Mouse (Mus musculus) forebrain, embryonic 11.5 days (tissue): Measurements from ENCODE around the gene Vps16. TPM values are rescaled to one million over a fixed set of nuclear protein-coding genes. Genes with fewer than 3 reads are reported as not detected.

Source experiments
- ATAC-seq: fragments of 200-750 bp; cut with Nextera tagmentation; replicated peaks from 2 replicates; pipeline ENCODE4 v1.8.0; 2017; ENCODE audit warnings: moderate TSS enrichment; ENCODE audit not compliant: low FRiP score
- DNase-seq: peaks from one replicate; pipeline ENCODE4 v3.0.0-alpha.2; 2017; ENCODE audit warnings: low spot score
- H3K27ac ChIP-seq: fragments of 300-500 bp; sonication (generic); 2 replicates; pipeline ENCODE4 v1.5.1; 2014; ENCODE audit warnings: low read depth, low read length
- H3K27me3 ChIP-seq: fragments of 300-500 bp; sonication (generic); 2 replicates; pipeline ENCODE4 v1.6.1; 2014; ENCODE audit warnings: mild to moderate bottlenecking, low read length, mixed read lengths; ENCODE audit not compliant: control insufficient read depth, insufficient read depth
- H3K36me3 ChIP-seq: fragments of 300-500 bp; sonication (generic); 2 replicates; pipeline ENCODE4 v1.6.1; 2014; ENCODE audit warnings: mild to moderate bottlenecking, low read length, moderate library complexity, mixed read lengths; ENCODE audit not compliant: control insufficient read depth, insufficient read depth
- H3K4me1 ChIP-seq: fragments of 300-500 bp; sonication (generic); replicated peaks from 2 replicates; pipeline ENCODE4 v1.6.1; 2014; ENCODE audit warnings: low read length, mixed read lengths; ENCODE audit not compliant: control insufficient read depth, insufficient read depth
- H3K4me2 ChIP-seq: fragments of 300-500 bp; sonication (generic); 2 replicates; pipeline ENCODE4 v1.6.1; 2014; ENCODE audit warnings: low read depth, mild to moderate bottlenecking, low read length, moderate library complexity, mixed read lengths; ENCODE audit not compliant: severe bottlenecking
- H3K4me3 ChIP-seq: fragments of 300-500 bp; sonication (generic); 2 replicates; pipeline ENCODE4 v1.5.1; 2014; ENCODE audit warnings: low read depth, low read length
- H3K9ac ChIP-seq: fragments of 300-500 bp; sonication (generic); 2 replicates; pipeline ENCODE4 v1.6.1; 2014; ENCODE audit warnings: low read length
- H3K9me3 ChIP-seq: fragments of 300-500 bp; sonication (generic); 2 replicates; pipeline ENCODE4 v1.6.1; 2016; ENCODE audit warnings: low read length, mixed read lengths; ENCODE audit not compliant: control insufficient read depth
- WGBS: fragments of 180-500 bp; shearing (Covaris S2); extraction: QIAGEN DNeasy Blood & Tissue Kit; methylation state at CpG from one replicate; pipeline ENCODE4 v1.1.7; 2014; 5-methylcytosine and 5-hydroxymethylcytosine counted together
- polyA plus RNA-seq: library from polyadenylated mRNA; unstranded; fragments of >200 nt; fragmentation: Nextera tagmentation; extraction: Ambion mirVana; gene quantifications from 2 replicates; pipeline ENCODE4 v1.2.1, GENCODE M21; 2014

Gene Vps16
- polyA plus RNA-seq, 1 experiment from 2014 or later = 95.8 TPM

DNA sequence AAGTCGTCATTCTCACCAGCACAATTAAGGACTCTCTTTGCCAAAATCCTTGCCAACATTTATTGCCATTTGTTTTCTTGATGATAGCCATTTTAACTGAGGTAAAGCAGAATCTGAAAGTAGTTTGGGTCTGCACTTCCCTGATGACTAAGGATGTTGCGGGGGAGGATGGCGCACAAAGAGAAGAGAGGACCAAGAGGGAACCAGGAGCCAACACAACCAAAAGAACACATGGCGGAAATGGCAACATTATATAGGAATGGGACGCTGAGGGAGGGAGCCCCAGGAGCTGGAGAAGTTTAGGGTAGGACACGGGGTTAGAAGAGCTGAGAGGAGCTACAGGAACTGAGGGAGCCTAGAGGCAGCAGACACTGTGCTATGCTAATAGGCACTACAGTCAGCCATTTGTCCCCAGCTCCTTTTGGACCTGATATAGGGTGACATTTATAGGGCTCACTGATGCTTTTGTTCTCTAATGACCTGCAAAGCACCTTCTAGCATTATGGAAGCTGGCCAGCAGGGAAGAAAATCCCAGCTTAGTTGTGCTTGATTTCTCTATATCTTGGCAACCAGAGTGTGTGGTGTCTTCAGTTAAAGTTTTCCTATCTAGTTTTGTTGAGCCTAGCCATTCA is 52.6 kb downstream of the Vps16 start:
- Histone ChIP-seq H3K4me2 (no peak overlapping the region), H3K4me1 (no peaks in the 10 kb centered on the region), H3K9ac (no peak overlapping the region), H3K27me3 (no peaks in the 10 kb centered on the region), H3K36me3 (no peaks in the 10 kb centered on the region), H3K9me3 (no peaks in the 10 kb centered on the region; the same call in 1 of the 2 replicates), H3K27ac (no peak overlapping the region), H3K4me3 (no peak overlapping the region)
- DNase-seq = no peak
- no peak for ATAC-seq
- 84% methylated on average over 6 of the region's 6 CpGs for WGBS

DNA sequence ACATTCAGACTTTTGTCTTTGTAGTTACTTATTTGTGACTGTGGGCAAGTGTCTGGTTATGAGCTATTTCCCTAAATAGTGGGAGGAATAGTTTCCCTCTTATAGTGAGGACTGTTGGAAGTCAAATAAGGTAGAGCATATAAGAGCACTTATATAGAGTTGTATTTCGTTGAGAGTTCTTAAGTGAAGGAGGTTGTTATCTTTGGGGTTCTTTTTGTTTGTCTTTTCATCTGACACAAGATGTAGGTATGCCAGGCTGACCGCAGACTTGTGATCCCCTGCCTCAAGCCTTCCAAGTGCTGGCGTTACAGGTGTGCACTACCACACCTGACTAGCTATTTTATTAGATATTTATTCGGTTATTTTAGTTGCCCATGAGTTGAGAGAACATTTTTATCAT is 58.0 kb downstream of the Vps16 start:
- 95% methylated on average over 4 of the region's 4 CpGs for WGBS
- no peak overlapping the region for H3K9ac ChIP-seq
- no peaks in the 10 kb centered on the region for H3K36me3 ChIP-seq
- H3K27me3 ChIP-seq = no peaks in the 10 kb centered on the region
- H3K9me3 ChIP-seq = no peaks in the 10 kb centered on the region; the same call in 1 of the 2 replicates
- DNase-seq (no peak), ATAC-seq (no peak)
- no peak overlapping the region for H3K27ac ChIP-seq
- no peak overlapping the region for H3K4me2 ChIP-seq
- H3K4me3 ChIP-seq = no peak overlapping the region
- H3K4me1 ChIP-seq = no peaks in the 10 kb centered on the region

DNA sequence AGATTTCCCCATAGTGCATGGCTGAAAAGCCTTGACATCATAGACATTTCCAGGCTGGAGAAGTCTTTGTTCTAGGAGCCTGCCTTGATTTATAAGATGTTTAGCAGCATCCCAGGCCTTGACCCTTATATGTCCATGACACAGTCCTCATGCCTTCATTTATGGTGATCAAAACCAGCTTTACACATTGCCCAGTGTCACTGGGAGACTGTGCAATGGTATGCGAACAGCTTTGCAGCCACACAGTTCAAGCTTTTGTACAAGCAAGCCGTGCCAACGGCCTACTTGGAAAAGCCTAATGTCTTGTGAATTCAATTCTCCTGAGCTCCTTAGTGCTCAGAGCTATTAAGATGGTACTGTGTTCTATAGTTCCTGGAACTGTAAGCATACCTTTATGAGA is 58.6 kb downstream of the Vps16 start:
- no peak overlapping the region for H3K4me3 ChIP-seq
- H3K9me3 ChIP-seq = no peaks in the 10 kb centered on the region; the same call in 1 of the 2 replicates

DNA sequence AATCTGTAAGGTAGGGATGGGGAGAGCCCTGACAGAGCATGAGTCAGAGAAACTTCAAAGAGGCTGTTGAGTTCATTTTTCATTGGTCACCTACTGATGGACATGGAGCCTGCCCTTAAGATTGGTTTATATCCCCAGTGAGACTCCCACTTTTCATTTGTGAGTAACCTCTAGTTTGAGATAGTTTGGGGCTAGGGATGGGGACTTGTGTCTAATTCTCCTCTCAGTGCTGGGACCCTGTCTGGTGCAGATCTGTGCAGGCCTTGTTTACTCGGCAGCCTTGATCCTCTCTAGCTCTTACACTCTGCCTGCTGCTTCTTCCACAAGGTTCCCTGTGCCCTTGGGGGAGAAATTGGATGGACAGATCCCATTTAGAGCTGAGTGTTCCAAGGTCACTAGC is 60.1 kb downstream of the Vps16 start:
- H3K4me2 ChIP-seq = no peak overlapping the region
- H3K36me3 ChIP-seq = no peaks in the 10 kb centered on the region
- no peak for DNase-seq
- H3K4me1 ChIP-seq = 0 out of 2 replicates have a peak, but pooled peaks cover 2% of the 10 kb centered on the region
- H3K27ac ChIP-seq = no peak overlapping the region
- no peak overlapping the region for H3K4me3 ChIP-seq
- ATAC-seq = no peak
- no peaks in the 10 kb centered on the region; the same call in 1 of the 2 replicates for H3K9me3 ChIP-seq
- H3K9ac ChIP-seq = no peak overlapping the region
- H3K27me3 ChIP-seq = no peaks in the 10 kb centered on the region
- WGBS = 84% methylated on average over 1 of the region's 1 CpGs

More for the DNA sequence above, 58.6 kb downstream of the Vps16 start:
- Histone ChIP-seq H3K4me2 (no peak overlapping the region), H3K27ac (no peak overlapping the region), H3K4me1 (0 out of 2 replicates have a peak, but pooled peaks cover 2% of the 10 kb centered on the region), H3K27me3 (no peaks in the 10 kb centered on the region), H3K9ac (no peak overlapping the region), H3K36me3 (no peaks in the 10 kb centered on the region)
- DNase-seq (no peak), ATAC-seq (no peak)
- WGBS = 82% methylated on average over 3 of the region's 3 CpGs

DNA sequence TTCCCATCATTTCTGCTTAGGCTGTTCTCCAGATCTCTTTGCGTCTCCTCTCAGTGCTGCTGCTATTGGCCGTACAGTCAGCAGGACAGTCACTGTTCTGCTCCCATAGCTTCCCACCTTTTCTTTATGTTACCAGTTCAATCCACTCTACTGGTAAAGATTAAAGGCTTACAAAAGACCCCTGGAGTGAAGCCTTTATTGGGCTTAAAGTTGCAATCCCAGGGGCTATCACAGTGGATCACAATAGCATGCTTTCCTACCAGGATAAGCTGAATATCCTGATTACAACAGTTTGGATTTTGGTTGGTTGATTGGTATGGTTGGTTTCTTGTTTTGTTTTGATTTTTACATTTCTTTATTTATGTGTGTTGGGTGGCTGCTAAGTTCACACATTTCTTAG is 63.9 kb downstream of the Vps16 start:
- WGBS = 25% methylated on average over 2 of the region's 2 CpGs
- Histone ChIP-seq H3K36me3 (no peaks in the 10 kb centered on the region), H3K9me3 (peaks cover 1% of the 10 kb centered on the region; the same call in 1 of the 2 replicates), H3K4me3 (no peak overlapping the region), H3K9ac (no peak overlapping the region), H3K4me2 (no peak overlapping the region), H3K4me1 (peaks cover 6% of the 10 kb centered on the region; the same call in 1 of the 2 replicates), H3K27ac (no peak overlapping the region), H3K27me3 (no peaks in the 10 kb centered on the region)
- DNase-seq (no peak), ATAC-seq (no peak)

DNA sequence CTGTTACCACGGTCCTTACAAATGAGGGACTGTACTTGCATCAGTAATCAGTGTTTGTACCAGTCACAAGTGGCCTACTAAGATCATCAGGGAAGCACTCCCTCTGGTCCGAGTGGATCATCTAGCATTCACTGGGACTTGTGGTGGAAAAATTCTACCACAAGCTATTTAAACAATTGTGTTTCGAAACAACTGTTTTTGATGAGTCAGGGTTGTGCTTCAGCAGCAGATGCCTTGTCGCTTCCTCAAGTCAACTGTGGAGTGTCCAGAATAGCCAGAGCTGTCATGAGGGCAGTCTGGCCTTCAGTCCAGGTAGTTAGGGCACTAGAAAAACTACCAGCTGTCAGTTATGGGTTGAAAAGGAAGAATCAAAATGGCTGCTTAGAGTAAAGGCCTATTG is 64.5 kb downstream of the Vps16 start:
- DNase-seq (no peak), ATAC-seq (no peak)
- Histone ChIP-seq H3K27ac (no peak overlapping the region), H3K4me2 (no peak overlapping the region), H3K4me3 (no peak overlapping the region), H3K36me3 (no peaks in the 10 kb centered on the region), H3K9ac (no peak overlapping the region), H3K9me3 (peaks cover 3% of the 10 kb centered on the region; the same call in 1 of the 2 replicates), H3K27me3 (no peaks in the 10 kb centered on the region), H3K4me1 (peaks cover 6% of the 10 kb centered on the region; the same call in 1 of the 2 replicates)
- 81% methylated on average over 4 of the region's 4 CpGs for WGBS

DNA sequence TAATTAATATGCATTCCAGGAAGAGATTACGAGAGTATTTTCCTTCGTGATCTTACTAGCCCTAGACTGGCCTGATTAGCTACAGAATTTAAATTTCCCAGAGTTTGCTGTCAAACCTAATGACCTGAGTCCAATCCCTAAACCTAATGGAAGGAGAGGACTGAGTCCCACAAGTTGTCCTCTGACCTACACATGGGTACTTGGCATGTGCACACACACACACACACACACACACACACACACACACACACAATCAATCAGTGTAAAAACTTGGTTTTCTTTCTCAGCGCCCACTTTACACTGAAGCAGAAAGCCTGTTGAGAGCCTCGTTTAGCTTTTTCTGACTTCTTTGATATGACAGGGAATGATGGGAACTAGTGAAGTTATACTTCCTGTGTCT is 67.0 kb downstream of the Vps16 start:
- WGBS = 14% methylated on average over 4 of the region's 4 CpGs

DNA sequence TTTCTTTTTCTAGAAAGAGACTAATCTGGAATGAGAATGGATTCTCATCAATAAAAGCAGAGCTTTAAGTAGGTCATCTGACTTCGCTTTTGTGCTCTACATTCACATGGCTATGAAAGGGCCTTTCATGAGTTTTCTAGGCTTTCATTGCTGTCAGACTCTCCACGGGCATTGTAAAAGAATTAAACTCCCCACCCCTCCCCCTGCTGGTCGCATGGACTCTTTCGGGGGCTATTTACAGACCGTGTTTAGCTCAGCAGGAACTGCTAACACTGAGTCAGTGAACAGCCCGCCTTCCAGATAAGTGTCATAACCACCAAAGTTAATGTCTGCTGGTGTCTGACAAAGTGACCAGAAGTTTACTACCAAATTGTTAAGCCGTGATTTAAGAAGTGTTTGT is 67.4 kb downstream of the Vps16 start:
- H3K9me3 ChIP-seq = peaks cover 3% of the 10 kb centered on the region; the same call in 1 of the 2 replicates
- H3K27me3 ChIP-seq = no peaks in the 10 kb centered on the region
- DNase-seq = peak; percentile 85
- H3K9ac ChIP-seq = no peak overlapping the region
- no peak overlapping the region for H3K4me2 ChIP-seq
- peak overlapping the region; percentile 92 for H3K27ac ChIP-seq
- 8% methylated on average over 7 of the region's 7 CpGs for WGBS
- peak; percentile 87 for ATAC-seq
- peaks cover 10% of the 10 kb centered on the region; the same call in 1 of the 2 replicates for H3K4me1 ChIP-seq
- no peak overlapping the region for H3K4me3 ChIP-seq
- no peaks in the 10 kb centered on the region for H3K36me3 ChIP-seq

More for the DNA sequence above, 67.0 kb downstream of the Vps16 start:
- Histone ChIP-seq H3K27ac (peak overlapping the region; percentile 92), H3K4me3 (no peak overlapping the region), H3K27me3 (no peaks in the 10 kb centered on the region), H3K4me1 (peaks cover 10% of the 10 kb centered on the region; the same call in 1 of the 2 replicates), H3K9me3 (peaks cover 3% of the 10 kb centered on the region; the same call in 1 of the 2 replicates), H3K9ac (no peak overlapping the region), H3K4me2 (no peak overlapping the region), H3K36me3 (no peaks in the 10 kb centered on the region)
- peak; percentile 73 for ATAC-seq
- DNase-seq = no peak
